Mouse (Mus musculus) ovary, adult 18-20 months (tissue): ENCODE data around the gene Sod2.
"Not testable (repeated sequence)": the region's sequence is repeated elsewhere in the genome, so short reads cannot be mapped to it uniquely, and the experiment has no call there.

Source experiments
- DNase-seq: peaks from one replicate; pipeline ENCODE4 v3.0.0; 2022; ENCODE audit warnings: low spot score, mixed read lengths

Sod2 gene

GRCm38 (mm10) chr17:13006546-13006945 lies at the start of gene Sod2:
Gene Sod2 (plus strand): TSS chr17:13006846.
- DNase-seq: not testable (repeated sequence)

GRCm38 (mm10) chr17:12959377-12959776 lies 47.3 kb upstream of the Sod2 start:
- not testable (repeated sequence) for DNase-seq

GRCm38 (mm10) chr17:12960331-12960873 lies 46.2 kb upstream of the Sod2 start, which contains the start of gene Acat2:
Gene Acat2 (minus strand): TSS chr17:12960747.
- DNase-seq: peak; percentile 88

- no peak for DNase-seq
Measured at GRCm38 (mm10) chr17:12963476-12963875, 43.2 kb upstream of the Sod2 start.

- no peak for DNase-seq
Measured at GRCm38 (mm10) chr17:12967173-12967572, 39.5 kb upstream of the Sod2 start.

GRCm38 (mm10) chr17:12973851-12974250 lies 32.8 kb upstream of the Sod2 start:
- no peak for DNase-seq

- DNase-seq: no peak
Measured at GRCm38 (mm10) chr17:12978546-12978945, 28.1 kb upstream of the Sod2 start.

GRCm38 (mm10) chr17:12983988-12984387 lies 22.7 kb upstream of the Sod2 start:
- no peak for DNase-seq

GRCm38 (mm10) chr17:12988096-12988495 lies 18.6 kb upstream of the Sod2 start:
- DNase-seq: not testable (repeated sequence)

GRCm38 (mm10) chr17:12990567-12991145 lies 16.0 kb upstream of the Sod2 start:
- no peak for DNase-seq

GRCm38 (mm10) chr17:12991194-12991634 lies 15.4 kb upstream of the Sod2 start:
- DNase-seq: no peak

GRCm38 (mm10) chr17:12991635-12992358 lies 14.8 kb upstream of the Sod2 start:
- DNase-seq: peak; percentile 82

- peak; percentile 96 for DNase-seq
Measured at GRCm38 (mm10) chr17:12992470-12992991, 14.1 kb upstream of the Sod2 start.

GRCm38 (mm10) chr17:12994069-12994468 lies 12.6 kb upstream of the Sod2 start, which contains the start of gene Wtap:
Gene Wtap (minus strand): TSS chr17:12994169.
- DNase-seq: no peak

GRCm38 (mm10) chr17:12996345-12996744 lies 10.3 kb upstream of the Sod2 start:
- DNase-seq: no peak

- DNase-seq: no peak
Measured at GRCm38 (mm10) chr17:12997890-12998289, 8.8 kb upstream of the Sod2 start.

- DNase-seq: no peak
Measured at GRCm38 (mm10) chr17:12999069-12999468, 7.6 kb upstream of the Sod2 start.

GRCm38 (mm10) chr17:13002243-13002642 lies 4.4 kb upstream of the Sod2 start:
- not testable (repeated sequence) for DNase-seq

GRCm38 (mm10) chr17:13004436-13004835 lies 2.2 kb upstream of the Sod2 start:
- not testable (repeated sequence) for DNase-seq

GRCm38 (mm10) chr17:13006984-13007383 lies 338 bp downstream of the Sod2 start:
- DNase-seq: no peak

GRCm38 (mm10) chr17:13007730-13008425 lies 1.2 kb downstream of the Sod2 start:
- DNase-seq: peak; percentile 99

- DNase-seq: no peak
Measured at GRCm38 (mm10) chr17:13008528-13008927, 1.9 kb downstream of the Sod2 start.
